Mouse (Mus musculus) C2C12 (cell line): Measurements from ENCODE around the gene Ciao2a.

Source experiments
- CTCF ChIP-seq: IDR thresholded peaks from one replicate; pipeline ENCODE4 v1.5.1; 2011; ENCODE audit not compliant: control insufficient read depth, insufficient read depth, insufficient read length
- MAX ChIP-seq: IDR thresholded peaks from one replicate; pipeline ENCODE4 v1.6.1; 2011; ENCODE audit warnings: mild to moderate bottlenecking, control low read depth
- MYOD1 ChIP-seq: IDR thresholded peaks from one replicate; pipeline ENCODE4 v1.6.1; 2011; ENCODE audit warnings: low read depth; ENCODE audit not compliant: control insufficient read depth, insufficient read length
- USF1 ChIP-seq: IDR thresholded peaks from one replicate; pipeline ENCODE4 v1.6.1; 2011; ENCODE audit warnings: low read depth, mild to moderate bottlenecking, control low read depth, moderate library complexity

DNA sequence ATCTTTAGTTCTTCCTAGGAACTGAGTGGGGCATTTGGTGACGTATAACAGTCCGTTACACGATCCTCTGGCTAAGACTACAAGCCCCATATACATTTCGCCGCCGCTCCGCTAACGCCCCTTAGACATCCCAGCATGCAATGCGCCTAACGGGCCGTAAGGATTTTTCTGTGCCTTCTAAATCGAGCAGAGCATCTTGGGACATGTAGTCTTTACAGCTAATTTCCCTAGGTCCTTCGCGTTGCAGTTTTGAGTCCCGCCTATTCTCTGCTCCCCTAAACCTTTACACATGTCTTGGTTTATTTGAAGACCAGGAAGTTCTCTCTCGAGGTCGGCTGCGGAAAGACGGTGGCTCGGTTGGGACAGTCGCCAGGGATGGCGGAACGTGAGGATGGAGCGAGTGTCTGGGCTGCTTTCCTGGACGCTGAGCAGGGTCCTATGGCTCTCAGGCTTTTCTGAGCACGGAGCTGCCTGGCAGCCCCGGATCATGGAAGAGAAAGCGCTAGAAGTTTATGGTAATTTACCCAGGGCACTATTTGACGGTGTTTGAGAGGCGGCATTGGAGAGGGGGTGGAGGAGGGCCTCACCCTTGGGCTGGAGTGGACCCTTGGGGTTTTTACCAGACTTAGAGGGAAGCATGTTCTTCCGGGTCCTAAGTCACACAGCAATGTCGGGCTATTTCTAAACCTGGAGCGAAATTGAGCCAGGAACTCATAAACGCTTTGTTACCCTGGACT lies at the start of gene Ciao2a, which contains the start of gene Snx1:
- TF ChIP-seq MAX (peak; percentile 98), CTCF (no peak), USF1 (no peak), MYOD1 (no peak)
